Mouse (Mus musculus): ENCODE results near the gene Abcc12.

DNA sequence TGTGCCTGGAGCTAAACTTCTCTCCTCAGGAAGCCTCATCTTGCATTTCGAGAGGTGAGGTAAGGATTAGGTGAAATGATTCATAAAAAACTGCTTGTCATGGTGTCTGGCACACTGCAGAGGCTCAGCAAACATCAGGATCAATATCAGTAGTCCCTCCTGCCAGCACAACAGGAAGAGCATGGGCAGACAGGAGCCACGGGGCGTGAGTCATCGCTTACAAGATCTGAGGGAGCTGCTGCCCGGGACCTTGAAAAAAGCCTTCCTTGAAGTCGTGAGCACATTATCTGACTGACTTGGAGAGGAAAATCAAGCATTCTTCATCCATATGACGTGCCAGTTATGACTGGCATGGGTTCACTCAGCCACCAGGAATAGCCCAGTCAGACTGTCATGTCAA, 79.1 kb downstream of the Abcc12 start:
- TF ChIP-seq EP300 (IDR thresholded peaks at IDR 0.05; ENCODE audit: low read length) (no peak), POLR2A (IDR thresholded peaks at IDR 0.05; ENCODE audit: low read depth, low read length) (no peak), CTCF (conservative IDR thresholded peaks at IDR 0.05 in 1 of 2, IDR thresholded peaks at IDR 0.05 in 1 of 2; ENCODE audit: low read depth in 2 of 2, low read length in 2 of 2) (no peak), SIN3A (IDR thresholded peaks at IDR 0.05; ENCODE audit: low read length) (no peak), UBTF (IDR thresholded peaks at IDR 0.05; ENCODE audit: low read depth, low read length) (no peak), RCOR1 (conservative IDR thresholded peaks at IDR 0.05; ENCODE audit: low read depth, low read length) (no peak), E2F4 (IDR thresholded peaks at IDR 0.05; ENCODE audit: insufficient replicate concordance, low read depth, low read length) (no peak), CHD2 (IDR thresholded peaks at IDR 0.05; ENCODE audit: low read length) (no peak), MAZ (IDR thresholded peaks at IDR 0.05; ENCODE audit: low read depth, low read length) (no peak), NRF1 (IDR thresholded peaks at IDR 0.05; ENCODE audit: low read depth, low read length) (no peak), USF2 (conservative IDR thresholded peaks at IDR 0.05; ENCODE audit: low read depth, low read length) (no peak), CHD1 (IDR thresholded peaks at IDR 0.05; ENCODE audit: low read depth, low read length) (no peak), ETS1 (conservative IDR thresholded peaks at IDR 0.05; ENCODE audit: low read depth, low read length) (no peak)
